Mouse (Mus musculus) forebrain, postnatal 0 days (tissue): Measurements from ENCODE around the gene Npr1. TPM values are rescaled to one million over a fixed set of nuclear protein-coding genes. Genes with fewer than 3 reads are reported as not detected.

Source experiments
- ATAC-seq: fragments of 200-750 bp; cut with Nextera tagmentation; 2 replicates; pipeline ENCODE4 v1.8.0; 2017; ENCODE audit warnings: mild to moderate bottlenecking, moderate library complexity
- DNase-seq: peaks from one replicate; pipeline ENCODE4 v3.0.0-alpha.2; 2015
- H3K27ac ChIP-seq: fragments of 300-500 bp; sonication (generic); 2 replicates; pipeline ENCODE4 v1.5.1; 2014; ENCODE audit warnings: low read depth, mild to moderate bottlenecking, antibody characterized with exemption, low read length, moderate library complexity, mixed read lengths
- H3K27me3 ChIP-seq: fragments of 300-500 bp; sonication (generic); 2 replicates; pipeline ENCODE4 v1.6.1; 2014; ENCODE audit warnings: mild to moderate bottlenecking, low read length, mixed read lengths; ENCODE audit not compliant: insufficient read depth
- H3K36me3 ChIP-seq: fragments of 300-500 bp; sonication (generic); 2 replicates; pipeline ENCODE4 v1.6.1; 2014; ENCODE audit warnings: mild to moderate bottlenecking, moderate library complexity; ENCODE audit not compliant: insufficient read depth
- H3K4me1 ChIP-seq: fragments of 300-500 bp; sonication (generic); 2 replicates; pipeline ENCODE4 v1.6.1; 2014; ENCODE audit warnings: antibody characterized with exemption; ENCODE audit not compliant: insufficient read depth
- H3K4me2 ChIP-seq: fragments of 300-500 bp; sonication (generic); 2 replicates; pipeline ENCODE4 v1.6.1; 2014; ENCODE audit warnings: low read depth, mild to moderate bottlenecking, moderate library complexity
- H3K4me3 ChIP-seq: fragments of 300-500 bp; sonication (generic); 2 replicates; pipeline ENCODE4 v1.5.1; 2014; ENCODE audit warnings: low read depth, low read length, mixed read lengths
- H3K9ac ChIP-seq: fragments of 300-500 bp; sonication (generic); 2 replicates; pipeline ENCODE4 v1.6.1; 2014; ENCODE audit warnings: mild to moderate bottlenecking
- H3K9me3 ChIP-seq: fragments of 300-500 bp; sonication (generic); 2 replicates; pipeline ENCODE4 v1.6.1; 2016; ENCODE audit warnings: low read length
- CTCF ChIP-seq: sonication (generic); IDR thresholded peaks from 2 replicates; pipeline ENCODE4 v1.5.1; 2016; ENCODE audit warnings: antibody characterized with exemption, control low read depth, low read depth
- WGBS: fragments of 180-500 bp; shearing (Covaris S2); extraction: QIAGEN DNeasy Blood & Tissue Kit; methylation state at CpG from one replicate; pipeline ENCODE4 v1.1.7; 2014; 5-methylcytosine and 5-hydroxymethylcytosine counted together
- polyA plus RNA-seq: library from polyadenylated mRNA; unstranded; fragments of >200 nt; fragmentation: Nextera tagmentation; extraction: Ambion mirVana; gene quantifications from 2 replicates; pipeline ENCODE4 v1.2.1, GENCODE M21; 2015
- total RNA-seq: library from RNA; depleted of rRNA; stranded (reverse); fragments of >200 nt; gene quantifications from 2 replicates; pipeline ENCODE4 v1.2.3, GENCODE M21; 2014

Gene Npr1
- total and polyA plus RNA-seq, 2 experiments from 2014 or later, result 1.7 to 2.7 TPM

DNA sequence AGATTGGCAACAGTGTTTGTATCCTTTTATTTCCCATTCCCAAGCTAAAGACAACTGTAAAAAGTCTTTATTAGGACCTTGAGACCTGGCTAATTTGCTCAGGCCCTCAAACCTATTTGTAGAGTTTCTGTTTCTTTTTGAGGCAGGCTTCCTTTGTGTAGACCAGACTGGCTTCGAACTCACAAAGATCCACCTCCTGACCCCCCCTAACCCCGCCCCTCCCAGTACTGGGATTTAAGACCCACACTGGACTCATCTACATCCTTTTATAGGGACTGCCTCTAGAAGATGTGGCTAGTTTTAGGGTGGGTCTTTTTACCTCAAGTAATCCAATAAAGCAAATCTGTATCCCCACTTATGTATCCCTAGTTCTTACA, 44.1 kb upstream of the Npr1 start:
- ATAC-seq (peak; percentile 1; the same call in 1 of the 2 replicates), DNase-seq (no peak)
- Histone ChIP-seq H3K27me3 (peaks cover 12% of the 10 kb centered on the region; the same call in 1 of the 2 replicates), H3K4me2 (peak overlapping the region; percentile 50), H3K9ac (no peak overlapping the region), H3K36me3 (peaks cover 25% of the 10 kb centered on the region; the same call in 1 of the 2 replicates), H3K4me3 (peak overlapping the region; percentile 97), H3K27ac (peak overlapping the region; percentile 22; the same call in 1 of the 2 replicates), H3K9me3 (no peaks in the 10 kb centered on the region), H3K4me1 (peaks cover 12% of the 10 kb centered on the region)
- no peak for TF ChIP-seq CTCF
- 9% methylated on average over 2 of the region's 2 CpGs for WGBS

DNA sequence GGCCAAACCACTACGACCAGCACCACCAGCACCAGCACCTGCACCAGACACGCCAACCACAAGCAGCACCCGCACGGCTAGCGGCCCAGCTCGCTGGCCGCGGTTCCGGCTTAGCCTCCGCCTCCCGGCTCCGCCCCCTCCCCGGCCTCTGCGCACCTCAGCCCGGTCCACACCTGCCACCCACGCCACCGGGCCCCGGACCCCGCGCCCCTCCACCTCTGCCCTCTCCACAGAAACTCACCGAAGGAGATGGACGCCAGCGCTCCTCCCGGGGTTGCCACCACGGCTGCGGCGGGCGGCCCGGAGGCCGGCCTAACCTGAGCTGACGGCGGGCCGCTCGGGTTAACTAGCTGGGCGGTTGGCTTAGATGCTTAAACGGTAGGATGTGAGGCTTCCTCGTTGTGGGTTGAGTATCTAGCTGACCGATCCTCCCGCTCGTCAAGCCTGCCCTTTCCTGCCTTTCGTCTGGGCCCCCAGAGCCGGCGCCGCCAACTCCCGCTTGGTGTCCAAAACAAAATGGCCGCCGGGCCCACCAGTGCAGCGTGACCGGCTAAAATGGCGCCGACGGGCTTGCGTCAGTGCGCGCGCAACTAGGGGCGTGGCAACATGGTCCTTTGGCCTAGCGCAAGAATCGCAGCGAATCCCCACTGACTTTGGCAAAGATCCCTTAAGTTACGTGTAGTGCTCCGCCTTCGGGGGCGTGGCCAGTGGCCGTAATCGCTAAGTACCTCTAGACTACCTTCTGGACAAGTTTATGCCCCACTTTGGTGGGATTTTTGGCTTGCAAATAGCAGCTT, 43.5 kb upstream of the Npr1 start, which contains the start of gene Chtop:
Chtop (minus strand) TSS at position 549 of the 797 bp plus-strand sequence.
- ATAC-seq (peak; percentile 94), DNase-seq (peak; percentile 100)
- H3K9ac ChIP-seq, result peak within 1 kb of the TSS; percentile 100
- H3K9me3 ChIP-seq, result no peaks in the 10 kb centered on the region
- H3K27ac ChIP-seq, result peak within 1 kb of the TSS; percentile 96
- TF ChIP-seq CTCF, result no peak
- H3K4me1 ChIP-seq, result peaks cover 9% of the 10 kb centered on the region
- H3K4me2 ChIP-seq, result peak within 1 kb of the TSS; percentile 55
- peaks cover 27% of the 10 kb centered on the region; the same call in 1 of the 2 replicates for H3K36me3 ChIP-seq
- peaks cover 6% of the 10 kb centered on the region; the same call in 1 of the 2 replicates for H3K27me3 ChIP-seq
- WGBS, result 1% methylated on average over 64 of the region's 66 CpGs
- H3K4me3 ChIP-seq, result peak within 1 kb of the TSS; percentile 97

GRCm38 (mm10) chr3:90508287-90508949, 42.8 kb upstream of the Npr1 start:
- no peak for ATAC-seq
- H3K4me2 ChIP-seq, result peak overlapping the region; percentile 55

GRCm38 (mm10) chr3:90506362-90506761, 40.7 kb upstream of the Npr1 start:
- no peak overlapping the region for H3K4me3 ChIP-seq
- WGBS, result 93% methylated on average over 3 of the region's 3 CpGs
- no peaks in the 10 kb centered on the region for H3K9me3 ChIP-seq
- H3K4me1 ChIP-seq, result peaks cover 9% of the 10 kb centered on the region
- ATAC-seq, result no peak
- DNase-seq, result no peak
- no peak overlapping the region for H3K4me2 ChIP-seq
- H3K27ac ChIP-seq, result no peak overlapping the region
- H3K36me3 ChIP-seq, result peaks cover 53% of the 10 kb centered on the region
- no peak for TF ChIP-seq CTCF
- H3K9ac ChIP-seq, result no peak overlapping the region
- H3K27me3 ChIP-seq, result no peaks in the 10 kb centered on the region

More at GRCm38 (mm10) chr3:90508287-90508949, 42.8 kb upstream of the Npr1 start:
- no peak; the same call in 1 of the 2 replicates for TF ChIP-seq CTCF
- Histone ChIP-seq H3K27me3 (no peaks in the 10 kb centered on the region), H3K9ac (peak overlapping the region; percentile 100), H3K27ac (peak overlapping the region; percentile 96), H3K9me3 (no peaks in the 10 kb centered on the region), H3K4me3 (peak overlapping the region; percentile 97), H3K36me3 (peaks cover 34% of the 10 kb centered on the region; the same call in 1 of the 2 replicates), H3K4me1 (peaks cover 9% of the 10 kb centered on the region)
- 1% methylated on average over 20 of the region's 20 CpGs for WGBS
- DNase-seq, result no peak

DNA sequence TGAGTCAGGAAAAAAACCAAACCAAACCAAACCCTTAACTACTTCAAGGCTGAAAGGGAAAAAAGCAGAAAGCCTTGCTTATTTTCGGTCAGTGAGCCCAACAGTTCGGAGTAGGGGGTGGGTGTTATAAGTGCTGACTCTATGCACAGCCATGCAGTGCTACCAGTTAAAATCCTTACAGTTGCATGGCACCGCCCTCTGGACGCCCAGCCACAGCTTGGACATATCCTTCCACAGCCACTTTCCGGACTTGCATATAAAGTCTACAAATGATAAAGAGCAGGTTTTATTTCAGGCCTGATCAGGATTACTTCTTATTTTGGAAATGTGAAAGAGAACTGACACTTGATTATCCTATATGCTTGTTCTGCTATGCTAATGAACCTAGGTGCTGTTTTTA, 39.5 kb upstream of the Npr1 start:
- no peaks in the 10 kb centered on the region for H3K9me3 ChIP-seq
- H3K4me2 ChIP-seq, result no peak overlapping the region
- peaks cover 57% of the 10 kb centered on the region for H3K36me3 ChIP-seq
- no peaks in the 10 kb centered on the region for H3K27me3 ChIP-seq
- 92% methylated on average over 5 of the region's 5 CpGs for WGBS
- no peak for TF ChIP-seq CTCF
- H3K27ac ChIP-seq, result no peak overlapping the region
- no peak overlapping the region for H3K9ac ChIP-seq
- peaks cover 9% of the 10 kb centered on the region for H3K4me1 ChIP-seq
- no peak overlapping the region for H3K4me3 ChIP-seq
- ATAC-seq (no peak), DNase-seq (no peak)

DNA sequence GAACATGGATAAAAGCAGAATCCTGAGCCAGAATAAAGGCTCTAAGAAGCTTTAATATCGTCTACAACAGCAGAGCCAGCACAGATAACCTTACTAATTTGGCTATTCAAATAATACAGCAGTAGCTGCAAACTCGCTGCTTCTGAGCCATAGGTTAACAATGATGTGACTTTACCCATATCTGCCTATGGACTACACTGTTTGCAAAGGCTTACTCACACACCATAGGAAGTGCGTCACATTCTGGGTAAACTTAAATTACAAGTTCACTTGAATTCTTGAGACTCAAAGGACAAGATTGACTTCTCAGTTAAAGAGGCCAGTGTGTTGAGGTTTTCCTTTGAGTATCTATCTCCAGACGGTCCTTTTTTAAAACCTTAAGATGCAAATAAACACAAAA, 37.8 kb upstream of the Npr1 start:
- H3K27me3 ChIP-seq, result no peaks in the 10 kb centered on the region
- DNase-seq (no peak), ATAC-seq (no peak)
- no peaks in the 10 kb centered on the region for H3K9me3 ChIP-seq
- peaks cover 74% of the 10 kb centered on the region for H3K36me3 ChIP-seq
- H3K4me2 ChIP-seq, result no peak overlapping the region
- H3K4me3 ChIP-seq, result no peak overlapping the region
- WGBS, result 72% methylated on average over 4 of the region's 4 CpGs
- TF ChIP-seq CTCF, result no peak
- no peak overlapping the region for H3K27ac ChIP-seq
- H3K4me1 ChIP-seq, result peaks cover 9% of the 10 kb centered on the region
- no peak overlapping the region for H3K9ac ChIP-seq

DNA sequence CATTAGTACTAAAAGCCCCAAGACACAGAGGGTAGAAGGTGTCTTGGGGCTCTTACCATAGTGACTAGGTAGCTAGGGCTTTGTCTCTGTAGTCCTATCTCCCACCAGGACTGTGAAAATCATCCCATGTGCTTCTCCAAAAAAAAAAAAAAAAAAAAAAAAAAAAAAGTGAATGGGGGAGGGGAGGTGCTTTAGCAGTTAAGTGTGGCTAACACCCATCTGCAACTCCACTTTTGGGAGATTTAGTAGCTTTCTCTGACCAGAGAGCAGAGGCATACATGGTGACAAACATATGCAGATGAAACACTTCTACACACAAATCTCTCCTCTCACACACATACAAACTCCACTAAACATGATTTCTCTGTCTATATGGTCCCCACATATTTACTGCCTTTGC, 31.9 kb upstream of the Npr1 start:
- no peaks in the 10 kb centered on the region for H3K4me1 ChIP-seq
- H3K27ac ChIP-seq, result no peak overlapping the region
- DNase-seq (no peak), ATAC-seq (no peak)
- H3K27me3 ChIP-seq, result no peaks in the 10 kb centered on the region
- H3K9me3 ChIP-seq, result no peaks in the 10 kb centered on the region
- no peak for TF ChIP-seq CTCF
- H3K4me2 ChIP-seq, result no peak overlapping the region
- H3K9ac ChIP-seq, result no peak overlapping the region
- peaks cover 67% of the 10 kb centered on the region for H3K36me3 ChIP-seq
- no peak overlapping the region for H3K4me3 ChIP-seq
